Mouse (Mus musculus) activated CD4-positive, CD25-positive, alpha-beta regulatory T cell, adult 4 months (primary cell): ENCODE results near the gene Glra3. TPM values are rescaled to one million over a fixed set of nuclear protein-coding genes. Genes with fewer than 3 reads are reported as not detected.

Experiments used
- ATAC-seq: one replicate; pipeline ENCODE4 v1.8.0; 2017
- polyA plus RNA-seq, 2 experiments: library from polyadenylated mRNA; unstranded; fragments of 100-300 nt; shearing (Covaris generic); gene quantifications; one replicate each; pipeline ENCODE4 v1.2.1; 2017

Gene Glra3
- polyA plus RNA-seq: not detected

DNA sequence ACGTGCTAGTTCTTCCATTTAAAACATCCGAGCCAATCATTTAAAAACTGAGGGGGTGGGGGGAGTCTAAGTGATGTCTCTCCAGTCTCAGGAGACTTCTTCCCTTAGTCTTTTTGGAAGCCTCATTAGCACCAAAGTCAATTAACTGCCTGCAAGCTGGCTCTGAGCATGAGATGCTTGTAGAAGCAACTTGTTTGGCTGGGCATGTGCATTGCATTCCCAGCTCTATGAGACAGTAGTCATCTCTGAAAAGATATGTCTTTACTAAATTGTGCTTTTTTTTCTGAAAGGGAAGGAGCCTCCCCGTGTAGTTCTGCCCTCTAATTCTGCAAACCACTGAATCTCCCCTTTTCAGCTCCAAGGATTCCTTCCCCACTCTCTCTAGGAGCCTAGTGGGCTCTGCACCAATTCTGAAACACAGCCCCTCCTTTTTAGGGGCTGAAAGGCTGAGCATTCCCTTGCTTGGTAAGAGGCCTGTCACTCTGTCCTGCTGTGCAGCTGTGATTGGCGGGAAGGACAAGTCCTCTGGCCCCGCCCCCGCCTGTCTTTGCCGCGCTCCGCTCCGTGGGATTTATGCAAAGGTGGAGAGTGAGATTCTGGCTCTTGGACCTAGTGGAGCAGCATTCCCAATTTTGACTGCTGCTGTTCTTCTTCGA is at the start of gene Glra3:
Glra3 (plus strand) TSS at position 591 of the 656 bp plus-strand sequence.
- ATAC-seq: no peak

- no peak for ATAC-seq
Observed at GRCm38 (mm10) chr8:55906848-55907247, 33.4 kb upstream of the Glra3 start, which contains the start of gene Adam29. Gene Adam29, minus strand, starts transcription at chr8:55906948.

GRCm38 (mm10) chr8:55940526-55940880 is 243 bp downstream of the Glra3 start:
- no peak for ATAC-seq

- no peak for ATAC-seq
Observed at GRCm38 (mm10) chr8:55964759-55965320, 24.6 kb downstream of the Glra3 start.

GRCm38 (mm10) chr8:55997859-55998258 is 57.6 kb downstream of the Glra3 start:
- ATAC-seq: no peak

DNA sequence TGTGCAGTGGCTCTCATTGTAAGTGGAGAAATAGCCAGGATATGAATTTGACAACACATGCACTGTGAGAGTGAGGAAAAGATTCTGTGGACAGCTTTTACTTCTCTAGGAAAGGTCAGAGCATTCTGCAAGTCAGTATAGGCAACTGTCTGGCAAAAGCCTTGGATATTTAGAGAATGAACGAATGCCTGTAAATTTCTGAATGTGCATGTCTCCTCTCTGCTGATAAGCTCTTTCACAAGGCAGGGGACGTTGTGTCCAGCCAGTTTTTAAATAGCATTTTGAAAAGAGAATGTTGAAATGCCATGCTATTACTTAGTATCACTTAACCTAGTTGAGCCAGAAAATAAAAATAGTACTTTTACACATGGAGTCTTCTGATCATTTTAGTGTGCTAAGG is 114.1 kb downstream of the Glra3 start:
- no peak for ATAC-seq

DNA sequence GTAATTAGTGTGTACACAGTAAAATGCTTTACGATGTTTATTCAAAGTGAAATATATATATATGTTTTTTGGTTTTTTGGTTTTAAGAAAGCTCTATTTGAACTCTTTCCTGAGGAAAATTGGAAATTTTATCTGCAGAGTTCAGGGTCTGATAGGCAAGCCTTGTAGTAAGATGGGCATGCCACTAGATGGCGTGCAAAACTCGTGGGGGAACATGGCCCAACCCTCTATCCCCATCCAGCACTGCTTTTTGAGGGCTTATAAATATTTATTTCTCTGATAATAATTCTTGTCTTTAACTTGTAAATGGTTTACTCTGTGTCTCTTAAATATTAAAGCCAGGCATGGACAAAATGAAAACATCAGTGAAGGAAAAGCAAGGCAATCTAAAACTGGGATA is 122.8 kb downstream of the Glra3 start:
- ATAC-seq: no peak

DNA sequence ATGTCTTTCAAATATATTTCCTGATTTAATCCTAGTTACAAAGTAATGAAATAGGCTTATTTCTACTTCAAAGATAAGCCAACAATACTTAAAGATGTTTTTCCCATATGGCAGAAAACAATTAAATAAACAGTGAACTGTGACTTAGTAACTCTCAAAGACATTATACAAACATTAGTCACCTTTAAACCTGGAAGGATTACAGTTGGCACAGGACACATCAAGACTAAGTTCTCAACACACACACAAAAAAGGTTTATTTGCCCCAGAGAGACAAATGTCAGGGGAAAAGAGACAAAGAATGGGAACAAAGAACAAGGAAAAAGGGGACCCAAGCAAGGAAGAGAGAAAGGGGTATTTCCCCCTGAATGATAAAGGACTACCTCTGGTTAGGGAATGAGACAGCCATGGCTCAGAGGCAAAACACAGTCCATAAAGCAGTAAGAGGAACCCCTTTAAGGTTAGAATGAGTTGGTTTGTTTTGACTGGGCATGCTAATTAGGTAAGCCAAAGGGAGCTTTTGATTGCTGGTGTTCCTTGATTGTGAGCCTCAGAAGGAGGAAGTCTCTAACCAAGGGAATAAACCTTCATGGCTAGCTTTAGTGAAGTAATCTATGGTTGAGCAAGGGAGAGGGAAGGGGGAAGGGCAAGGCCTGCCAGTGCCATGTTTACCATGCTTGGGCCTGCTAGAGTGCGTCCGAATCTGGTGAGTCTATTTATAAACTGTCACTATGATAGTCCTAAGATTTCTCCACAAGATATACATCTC is 130.4 kb downstream of the Glra3 start:
- no peak for ATAC-seq

GRCm38 (mm10) chr8:56083654-56084053 is 143.4 kb downstream of the Glra3 start:
- ATAC-seq: no peak

DNA sequence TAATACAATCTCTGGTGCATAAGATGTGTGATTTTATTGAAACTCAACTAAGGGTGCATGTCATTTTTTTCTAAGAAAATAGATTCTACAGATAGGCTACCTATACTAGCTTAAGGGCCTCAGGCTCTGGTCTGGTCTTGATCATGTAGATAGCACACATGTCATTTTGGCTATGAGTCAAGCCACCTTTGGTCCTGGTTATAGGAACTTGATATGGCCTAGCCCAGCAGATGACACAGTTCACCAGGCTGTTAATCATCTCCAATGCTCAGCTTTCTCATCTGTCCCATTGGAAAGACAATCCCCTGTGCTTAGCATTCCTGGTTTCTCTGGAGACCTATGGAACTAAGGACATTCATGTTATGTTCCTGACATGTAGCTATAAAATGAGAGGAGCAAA is 154.1 kb downstream of the Glra3 start:
- no peak for ATAC-seq

DNA sequence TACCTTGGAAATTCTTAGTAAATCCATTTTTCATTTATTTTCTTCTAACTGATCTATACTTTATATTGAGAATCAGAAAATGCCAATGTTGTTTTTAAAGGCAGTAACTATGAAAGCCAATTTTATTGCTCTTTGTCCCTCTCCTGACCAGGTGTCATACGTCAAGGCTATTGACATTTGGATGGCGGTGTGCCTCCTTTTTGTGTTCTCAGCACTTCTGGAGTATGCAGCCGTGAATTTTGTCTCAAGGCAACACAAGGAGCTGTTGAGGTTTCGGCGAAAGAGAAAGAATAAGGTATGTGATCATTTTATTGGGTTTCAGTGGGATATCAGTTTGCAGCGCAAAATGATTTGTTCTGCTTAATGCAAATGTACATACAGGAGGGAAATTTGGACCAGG is 170.0 kb downstream of the Glra3 start:
- ATAC-seq: no peak

GRCm38 (mm10) chr8:56129357-56129756 is 189.1 kb downstream of the Glra3 start:
- ATAC-seq: no peak

DNA sequence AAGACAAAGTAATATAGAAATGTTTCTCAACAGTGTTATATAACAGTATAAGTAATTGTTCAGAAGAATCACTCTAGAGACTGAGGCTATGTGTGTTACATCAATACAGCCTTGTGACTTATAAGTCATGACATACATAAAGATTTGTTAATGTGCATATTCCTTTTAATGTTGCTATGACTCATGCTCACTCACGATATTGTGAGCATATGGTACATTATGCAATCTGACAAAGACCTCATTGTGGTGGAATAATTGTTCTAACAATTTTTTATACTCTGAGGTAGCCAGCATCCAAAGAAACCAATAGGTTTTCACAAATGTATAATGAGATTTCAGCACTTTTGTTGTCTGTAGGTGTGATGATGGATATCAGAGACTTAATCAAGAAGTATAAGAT is 210.4 kb downstream of the Glra3 start:
- ATAC-seq: no peak

GRCm38 (mm10) chr8:56151574-56151973 is 211.3 kb downstream of the Glra3 start:
- ATAC-seq: no peak

- no peak for ATAC-seq
Observed at GRCm38 (mm10) chr8:56158966-56159365, 218.7 kb downstream of the Glra3 start.

Other genes starting within 250 kb of the Glra3 start
- not detected for gene Adam29, start 33.5 kb upstream of the Glra3 start, polyA plus RNA-seq